Mouse (Mus musculus): ENCODE data around the gene Rhcg.

Rhcg gene

DNA sequence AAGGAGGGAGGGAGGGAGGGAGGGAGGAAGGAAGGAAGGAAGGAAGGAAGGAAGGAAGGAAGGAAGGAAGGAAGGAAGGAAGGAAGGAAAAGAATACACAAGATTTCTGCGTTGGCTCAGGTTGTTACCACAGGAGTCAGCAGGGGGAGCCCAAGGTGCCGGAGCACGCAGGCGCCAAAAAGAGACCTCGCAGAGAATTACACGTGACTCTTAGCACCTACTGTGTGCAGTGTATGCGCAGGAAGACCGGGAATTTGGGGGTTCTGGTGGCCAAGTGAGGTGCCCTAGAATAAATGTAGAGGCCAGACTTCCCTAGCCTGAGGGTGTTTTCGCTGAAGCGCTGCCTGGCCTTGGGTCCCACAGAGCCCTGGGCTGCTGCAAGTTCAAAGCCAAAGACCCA, 64.8 kb downstream of the Rhcg start:
- DNase-seq (ENCODE audit: low spot score in 2 of 2) = no peak

DNA sequence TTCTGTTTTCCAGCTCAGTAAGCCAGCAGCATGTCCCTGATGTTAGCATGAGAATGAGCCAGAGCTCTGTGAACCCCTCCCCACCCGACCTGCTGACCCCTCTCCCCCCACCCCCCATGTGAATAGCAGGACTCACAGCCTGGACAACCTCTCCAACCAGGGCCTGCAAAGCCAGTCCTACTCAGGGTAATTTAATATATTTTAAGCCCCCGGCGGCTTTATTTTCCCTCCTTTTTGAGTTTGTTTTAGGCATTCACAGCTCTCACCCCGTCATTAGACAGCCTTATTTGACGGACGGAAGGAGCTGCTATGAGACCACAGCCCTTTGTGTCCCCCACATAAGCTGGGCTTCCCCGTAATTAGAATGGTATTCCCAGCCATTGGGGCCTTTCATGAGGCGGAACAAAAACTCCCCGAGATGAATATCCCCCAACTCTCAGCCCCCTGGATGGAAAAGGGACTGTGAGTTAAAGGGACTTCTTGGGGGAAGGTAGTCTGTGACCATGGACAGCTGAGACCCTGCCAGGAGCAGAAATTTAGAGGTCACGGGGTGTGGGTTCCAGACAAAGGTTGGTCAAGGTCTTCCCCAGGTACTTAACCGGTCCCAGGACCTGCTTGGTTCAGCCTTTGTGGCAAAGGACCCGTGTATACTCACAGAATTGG, 68.4 kb downstream of the Rhcg start:
- DNase-seq (ENCODE audit: low spot score in 2 of 2) = no peak

DNA sequence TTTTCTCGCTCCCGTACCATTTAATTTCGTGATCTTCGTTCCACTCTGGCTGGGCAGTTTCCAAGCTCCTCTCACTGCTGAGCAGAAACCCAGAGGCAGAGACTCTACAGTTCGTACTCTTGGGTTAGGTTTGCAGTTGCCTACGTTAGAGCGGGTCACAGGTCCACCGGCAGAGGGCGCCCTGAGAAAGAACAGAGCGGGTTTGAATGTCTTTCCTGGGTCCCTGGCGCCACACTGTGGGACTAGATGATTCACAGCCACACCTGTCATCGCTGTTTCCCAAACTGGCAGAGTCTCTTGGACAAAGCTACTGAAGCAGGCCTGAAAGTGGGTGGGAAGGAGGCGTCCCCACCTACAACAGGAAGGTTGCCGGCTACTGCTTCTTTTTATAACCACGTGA, 70.4 kb downstream of the Rhcg start:
- peak; percentile 93 to 95 for DNase-seq (ENCODE audit: low spot score in 2 of 2)

DNA sequence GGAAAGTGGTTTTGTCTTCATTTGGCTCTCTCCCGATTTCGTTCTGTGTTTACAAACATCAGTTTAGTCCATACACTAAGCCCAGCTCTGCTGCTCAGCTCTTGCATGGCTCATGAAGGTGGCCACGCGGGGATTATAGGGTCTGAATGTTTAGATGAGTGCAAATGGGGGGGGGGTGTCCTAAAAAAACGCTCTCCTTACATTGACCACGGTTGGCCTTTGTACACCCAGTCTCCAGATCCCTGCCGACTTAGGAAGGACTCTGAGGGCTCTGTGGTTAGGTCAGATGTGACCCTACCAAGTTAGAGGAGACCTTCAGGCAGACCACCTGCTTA, 72.4 kb downstream of the Rhcg start:
- DNase-seq (ENCODE audit: low spot score in 2 of 2) = no peak

DNA sequence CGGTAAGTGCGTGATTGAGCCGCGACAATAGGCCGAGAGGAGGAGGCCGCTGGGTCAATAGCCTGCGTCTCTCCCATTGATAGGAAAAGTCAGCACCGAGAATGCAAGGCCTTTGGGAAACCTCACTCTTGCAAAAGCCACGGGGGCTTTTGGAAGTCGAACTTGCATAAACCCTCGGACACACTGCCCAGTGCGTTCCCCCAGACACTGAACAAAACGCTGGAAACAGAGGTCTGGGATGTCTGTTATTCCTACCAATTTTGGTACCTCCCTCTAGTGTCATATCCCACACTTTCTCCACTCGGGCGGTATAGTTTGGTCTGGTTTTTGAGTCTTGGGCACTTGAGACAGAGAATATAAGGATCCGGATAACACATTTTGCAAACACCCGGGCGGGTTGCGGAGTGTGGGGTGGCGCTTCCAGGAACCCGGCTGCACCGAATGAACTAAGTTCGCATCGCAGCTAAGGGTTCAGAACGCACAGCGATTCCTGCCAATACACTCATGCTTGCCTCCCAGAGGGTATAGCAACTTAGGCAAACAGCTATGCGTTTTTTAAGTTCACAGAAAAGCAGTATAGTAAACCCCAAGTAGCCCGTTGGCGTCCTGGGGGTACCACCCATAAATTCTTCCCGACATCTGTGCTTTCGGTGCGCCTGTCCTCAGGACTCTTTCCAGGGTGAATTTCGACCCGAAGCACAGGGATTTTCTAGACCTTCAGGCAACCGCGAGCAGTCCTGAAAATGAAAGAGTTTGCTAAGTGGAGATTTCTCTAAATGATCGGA, 73.0 kb downstream of the Rhcg start:
- no peak for DNase-seq (ENCODE audit: low spot score in 2 of 2)
